Mouse (Mus musculus) neural tube, embryonic 14.5 days (tissue): ENCODE data around the gene Gins3. TPM values are rescaled to one million over a fixed set of nuclear protein-coding genes. Genes with fewer than 3 reads are reported as not detected.
"Not testable (repeated sequence)": the region's sequence is repeated elsewhere in the genome, so short reads cannot be mapped to it uniquely, and the experiment has no call there.

Source experiments
- ATAC-seq: fragments of 200-750 bp; cut with Nextera tagmentation; 2 replicates; pipeline ENCODE4 v1.8.0; 2017; ENCODE audit warnings: low read depth, mild to moderate bottlenecking, moderate TSS enrichment, moderate library complexity
- H3K27ac ChIP-seq: fragments of 300-500 bp; sonication (generic); 2 replicates; pipeline ENCODE4 v1.5.1; 2014; ENCODE audit warnings: low read depth, mild to moderate bottlenecking, control low read depth, low read length, moderate library complexity, mixed read lengths
- H3K27me3 ChIP-seq: fragments of 300-500 bp; sonication (generic); 2 replicates; pipeline ENCODE4 v1.6.1; 2014; ENCODE audit warnings: low read length; ENCODE audit not compliant: control insufficient read depth, insufficient read depth
- H3K36me3 ChIP-seq: fragments of 300-500 bp; sonication (generic); 2 replicates; pipeline ENCODE4 v1.6.1; 2014; ENCODE audit warnings: low read length, mixed read lengths; ENCODE audit not compliant: control insufficient read depth, insufficient read depth
- H3K4me1 ChIP-seq: fragments of 300-500 bp; sonication (generic); 2 replicates; pipeline ENCODE4 v1.6.1; 2014; ENCODE audit warnings: low read length; ENCODE audit not compliant: control insufficient read depth, insufficient read depth
- H3K4me2 ChIP-seq: fragments of 300-500 bp; sonication (generic); 2 replicates; pipeline ENCODE4 v1.6.1; 2014; ENCODE audit warnings: mild to moderate bottlenecking, low read depth, low read length, control low read depth
- H3K4me3 ChIP-seq: fragments of 300-500 bp; sonication (generic); 2 replicates; pipeline ENCODE4 v1.5.1; 2014; ENCODE audit warnings: low read depth, low read length, control low read depth, mixed read lengths
- H3K9ac ChIP-seq: fragments of 300-500 bp; sonication (generic); replicated peaks from 2 replicates; pipeline ENCODE4 v1.6.1; 2014; ENCODE audit warnings: low read depth, mild to moderate bottlenecking, control low read depth, low read length, mixed read lengths
- H3K9me3 ChIP-seq: fragments of 300-500 bp; sonication (generic); 2 replicates; pipeline ENCODE4 v1.6.1; 2016; ENCODE audit warnings: low read length; ENCODE audit not compliant: control insufficient read depth
- WGBS: fragments of 180-500 bp; shearing (Covaris S2); extraction: QIAGEN DNeasy Blood & Tissue Kit; methylation state at CpG from one replicate; pipeline ENCODE4 v1.1.7; 2014; 5-methylcytosine and 5-hydroxymethylcytosine counted together
- polyA plus RNA-seq: library from polyadenylated mRNA; unstranded; fragments of >200 nt; fragmentation: Nextera tagmentation; extraction: Ambion mirVana; gene quantifications from 2 replicates; pipeline ENCODE4 v1.2.1, GENCODE M21; 2014

Gene Gins3
- polyA plus RNA-seq, 1 experiment from 2014 or later: 6.6 TPM

GRCm38 (mm10) chr8:95660334-95660882 is 27.2 kb downstream of the Gins3 start:
- no peaks in the 10 kb centered on the region for H3K27me3 ChIP-seq
- H3K4me3 ChIP-seq: no peak overlapping the region
- H3K27ac ChIP-seq: no peak overlapping the region
- no peak overlapping the region for H3K9ac ChIP-seq
- no peak for ATAC-seq
- no peak overlapping the region for H3K4me2 ChIP-seq
- no peaks in the 10 kb centered on the region for H3K9me3 ChIP-seq
- 83% methylated on average over 6 of the region's 6 CpGs for WGBS
- H3K4me1 ChIP-seq: no peaks in the 10 kb centered on the region
- no peaks in the 10 kb centered on the region for H3K36me3 ChIP-seq

DNA sequence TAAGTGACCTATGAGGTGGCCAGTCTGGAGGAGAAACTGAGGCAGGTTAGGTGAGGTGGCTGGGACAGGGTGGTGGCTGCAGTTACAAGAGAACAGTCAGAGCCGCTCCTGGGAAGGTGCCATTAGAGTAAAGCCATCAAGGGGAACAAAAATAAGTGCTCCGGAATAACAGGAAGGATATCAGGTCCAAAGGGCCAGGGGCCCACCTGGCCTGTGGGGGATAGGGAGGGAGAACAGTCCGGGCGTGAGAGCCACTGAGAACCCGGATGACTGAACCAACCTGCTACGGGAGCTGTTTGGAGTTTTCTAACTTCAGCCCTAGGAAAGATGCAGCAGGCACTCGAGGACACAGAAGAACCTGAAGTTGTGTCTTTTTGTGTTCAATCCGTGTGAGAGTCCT is 27.8 kb downstream of the Gins3 start:
- no peaks in the 10 kb centered on the region for H3K9me3 ChIP-seq
- no peaks in the 10 kb centered on the region for H3K4me1 ChIP-seq
- no peak overlapping the region for H3K4me3 ChIP-seq
- H3K4me2 ChIP-seq: no peak overlapping the region
- H3K9ac ChIP-seq: no peak overlapping the region
- no peaks in the 10 kb centered on the region for H3K36me3 ChIP-seq
- H3K27me3 ChIP-seq: no peaks in the 10 kb centered on the region
- H3K27ac ChIP-seq: no peak overlapping the region
- 82% methylated on average over 8 of the region's 8 CpGs for WGBS
- no peak for ATAC-seq

- no peaks in the 10 kb centered on the region for H3K27me3 ChIP-seq
- no peaks in the 10 kb centered on the region for H3K9me3 ChIP-seq
- H3K4me3 ChIP-seq: no peak overlapping the region
- H3K4me2 ChIP-seq: no peak overlapping the region
- no peak for ATAC-seq
- H3K36me3 ChIP-seq: no peaks in the 10 kb centered on the region
- no peak overlapping the region for H3K27ac ChIP-seq
- H3K4me1 ChIP-seq: no peaks in the 10 kb centered on the region
- 92% methylated on average over 6 of the region's 6 CpGs for WGBS
- no peak overlapping the region for H3K9ac ChIP-seq
Measured at GRCm38 (mm10) chr8:95661575-95661974, 28.3 kb downstream of the Gins3 start.

- H3K4me3 ChIP-seq: no peak overlapping the region
- H3K9me3 ChIP-seq: no peaks in the 10 kb centered on the region
- no peaks in the 10 kb centered on the region for H3K36me3 ChIP-seq
- no peak for ATAC-seq
- H3K9ac ChIP-seq: no peak overlapping the region
- H3K4me1 ChIP-seq: no peaks in the 10 kb centered on the region
- H3K4me2 ChIP-seq: no peak overlapping the region
- H3K27ac ChIP-seq: no peak overlapping the region
- no peaks in the 10 kb centered on the region for H3K27me3 ChIP-seq
- 89% methylated on average over 7 of the region's 7 CpGs for WGBS
Measured at GRCm38 (mm10) chr8:95662885-95663598, 29.8 kb downstream of the Gins3 start.

DNA sequence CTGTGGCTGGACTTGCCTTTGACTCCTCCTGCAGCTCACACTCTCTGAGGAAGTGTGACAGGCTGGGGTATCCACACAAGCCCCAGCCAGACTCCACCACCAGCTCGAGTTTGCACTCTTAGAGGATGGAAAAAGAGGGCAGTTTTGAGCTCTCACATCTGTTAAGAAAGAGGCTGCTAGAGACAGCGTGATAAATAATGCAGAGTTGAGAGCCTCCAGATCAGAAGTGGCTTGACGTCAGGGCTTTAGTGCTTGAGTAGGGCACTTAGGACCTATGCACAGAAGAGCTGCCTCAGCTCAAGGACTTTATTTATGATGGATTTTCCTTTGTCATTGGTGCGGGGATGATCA is 30.3 kb downstream of the Gins3 start:
- no peak for ATAC-seq
- 75% methylated on average over 4 of the region's 4 CpGs for WGBS
- Histone ChIP-seq H3K9ac (no peak overlapping the region), H3K9me3 (no peaks in the 10 kb centered on the region), H3K4me3 (no peak overlapping the region), H3K4me1 (no peaks in the 10 kb centered on the region), H3K27me3 (no peaks in the 10 kb centered on the region), H3K4me2 (no peak overlapping the region), H3K36me3 (no peaks in the 10 kb centered on the region), H3K27ac (no peak overlapping the region)

DNA sequence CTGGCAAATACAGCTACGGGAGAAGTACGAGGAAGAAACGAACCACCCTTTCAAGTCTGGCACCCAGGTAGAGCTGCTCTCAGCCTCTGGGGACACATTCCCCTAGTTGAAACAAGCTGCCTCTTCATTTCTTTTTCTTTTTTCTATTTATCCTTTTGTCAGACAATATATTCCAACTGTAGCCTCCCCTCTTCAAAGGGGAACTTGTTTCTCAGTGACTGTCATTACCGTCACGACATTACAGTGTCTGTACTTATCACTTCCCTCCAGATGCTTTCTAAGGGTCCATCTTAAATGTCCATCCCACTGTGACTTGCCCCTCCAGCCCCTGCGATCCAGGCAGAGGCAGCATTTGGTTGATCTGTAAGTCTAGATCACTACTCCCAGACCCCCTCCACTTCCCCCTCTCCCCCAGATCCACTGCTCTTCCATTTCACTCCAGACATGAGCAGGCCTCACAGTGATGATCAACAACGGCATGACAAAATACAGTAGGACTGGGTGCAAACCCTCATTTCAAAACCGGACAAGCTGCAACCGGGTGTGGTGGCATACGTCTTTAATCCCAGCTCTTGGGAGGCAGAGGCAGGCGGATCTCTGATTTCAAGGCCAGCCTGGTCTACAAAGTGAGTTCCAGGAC is 32.7 kb downstream of the Gins3 start:
- H3K27ac ChIP-seq, H3K4me2 ChIP-seq, H3K9me3 ChIP-seq, ATAC-seq, H3K27me3 ChIP-seq, H3K4me1 ChIP-seq, H3K9ac ChIP-seq, H3K4me3 ChIP-seq, H3K36me3 ChIP-seq: not testable (repeated sequence)
- WGBS: 92% methylated on average over 11 of the region's 11 CpGs

DNA sequence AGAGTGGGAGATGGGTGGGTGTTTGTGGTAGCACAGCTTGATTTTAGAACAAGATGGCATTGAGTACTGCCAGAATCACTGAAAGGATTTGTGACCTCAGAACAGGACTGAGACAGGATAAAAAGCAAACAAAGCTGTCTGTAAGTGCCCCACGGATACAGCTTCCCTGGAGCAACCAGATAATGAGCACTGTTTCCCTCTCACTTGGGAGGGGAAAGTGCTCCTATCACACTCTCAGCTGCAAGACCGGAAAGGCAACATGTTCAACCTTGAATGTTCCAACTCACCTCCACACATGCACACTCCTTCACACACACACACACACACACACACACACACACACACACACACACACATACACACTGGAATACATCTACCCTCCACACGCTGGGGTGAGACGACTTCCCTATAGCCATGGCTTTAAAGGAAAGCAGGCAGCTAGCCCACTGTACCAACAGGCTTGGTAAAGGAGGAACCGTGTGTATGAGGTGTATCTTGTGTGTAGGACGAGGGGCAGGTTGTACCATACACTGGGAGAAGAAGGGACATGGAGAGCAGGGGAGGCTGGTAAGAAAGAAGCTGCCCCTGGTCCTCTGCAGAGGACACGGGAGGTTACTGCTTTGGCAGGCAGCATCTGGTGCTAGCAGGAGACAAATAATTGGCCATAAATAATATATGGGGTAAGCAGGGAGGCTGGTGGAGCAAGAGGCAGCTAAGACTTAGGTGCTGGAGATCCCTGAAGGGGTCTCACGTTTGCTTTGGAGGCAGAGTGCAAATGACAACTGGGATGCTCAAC is 35.1 kb downstream of the Gins3 start:
- Histone ChIP-seq H3K9ac (no peak overlapping the region), H3K27me3 (no peaks in the 10 kb centered on the region), H3K9me3 (no peaks in the 10 kb centered on the region), H3K36me3 (no peaks in the 10 kb centered on the region), H3K4me3 (no peak overlapping the region), H3K27ac (no peak overlapping the region), H3K4me1 (no peaks in the 10 kb centered on the region), H3K4me2 (no peak overlapping the region)
- ATAC-seq: no peak
- WGBS: 59% methylated on average over 8 of the region's 8 CpGs

- Histone ChIP-seq H3K36me3 (no peaks in the 10 kb centered on the region), H3K27ac (no peak overlapping the region), H3K4me1 (no peaks in the 10 kb centered on the region), H3K4me2 (no peak overlapping the region), H3K9ac (no peak overlapping the region), H3K9me3 (no peaks in the 10 kb centered on the region), H3K4me3 (no peak overlapping the region), H3K27me3 (no peaks in the 10 kb centered on the region)
- 86% methylated on average over 2 of the region's 2 CpGs for WGBS
- no peak for ATAC-seq
Measured at GRCm38 (mm10) chr8:95669967-95670366, 36.7 kb downstream of the Gins3 start.

GRCm38 (mm10) chr8:95671861-95672260 is 38.6 kb downstream of the Gins3 start:
- Histone ChIP-seq H3K4me2 (no peak overlapping the region), H3K9ac (no peak overlapping the region), H3K4me1 (no peaks in the 10 kb centered on the region), H3K27me3 (no peaks in the 10 kb centered on the region), H3K27ac (no peak overlapping the region), H3K36me3 (no peaks in the 10 kb centered on the region), H3K9me3 (no peaks in the 10 kb centered on the region), H3K4me3 (no peak overlapping the region)
- WGBS: 86% methylated on average over 6 of the region's 6 CpGs
- ATAC-seq: no peak
